Mouse (Mus musculus) megakaryocyte-erythroid progenitor cell, adult 5-6 weeks (primary cell): ENCODE data around the gene Aup1. TPM values are rescaled to one million over a fixed set of nuclear protein-coding genes. Genes with fewer than 3 reads are reported as not detected.

Source experiments
- ATAC-seq: replicated peaks from 2 replicates; pipeline ENCODE4 v1.8.0; 2016; ENCODE audit warnings: mild to moderate bottlenecking, inconsistent platforms; ENCODE audit not compliant: severe bottlenecking, poor library complexity, low FRiP score, low TSS enrichment
- total RNA-seq, 2 experiments: library from RNA; stranded (forward) in 1 of 2; stranded (reverse) in 1 of 2; fragments of 200-1000, 215-1000 nt in 1 of 2; fragments of >200 nt in 1 of 2; fragmentation: Nextera tagmentation in 1 of 2; gene quantifications; 2 replicates each; pipeline ENCODE4 v1.2.3; 2014 to 2017

Aup1 gene
- total RNA-seq, 2 experiments from 2014 or later = 128 to 368 TPM

- ATAC-seq = no peak
Measured at GRCm38 (mm10) chr6:83092416-83093127, 38.3 kb downstream of the Aup1 start.

- no peak for ATAC-seq
Measured at GRCm38 (mm10) chr6:83095968-83096367, 41.6 kb downstream of the Aup1 start.

GRCm38 (mm10) chr6:83098411-83098810 is 44.1 kb downstream of the Aup1 start:
- no peak for ATAC-seq

- peak; percentile 86 for ATAC-seq
Measured at GRCm38 (mm10) chr6:83101316-83101687, 47.0 kb downstream of the Aup1 start, which contains the start of the genes Ccdc142 and Gm42688. Ccdc142 (plus strand) TSS chr6:83101601. Gm42688 (plus strand) TSS chr6:83101617.

GRCm38 (mm10) chr6:83101688-83102556 is 47.6 kb downstream of the Aup1 start:
- ATAC-seq = peak; percentile 78

GRCm38 (mm10) chr6:83103130-83103650 is 48.9 kb downstream of the Aup1 start:
- ATAC-seq = no peak

GRCm38 (mm10) chr6:83104158-83104557 is 49.8 kb downstream of the Aup1 start:
- ATAC-seq = no peak

Other genes with a start within 250 kb of the Aup1 start
- gene Sema4f, start 114.8 kb upstream of the Aup1 start, total RNA-seq (2014; fragmentation: Nextera tagmentation) = not detected in 2 replicates
- not detected in 2 replicates for gene Sema4f, start 114.8 kb upstream of the Aup1 start, total RNA-seq (2017)
- gene M1ap, start 107.6 kb upstream of the Aup1 start, total RNA-seq (2014; fragmentation: Nextera tagmentation) = 11.4 and 16.2 TPM in 2 replicates
- gene M1ap, start 107.6 kb upstream of the Aup1 start, total RNA-seq (2017) = 7.5 and 10.2 TPM in 2 replicates
- gene Dok1, start 21.1 kb upstream of the Aup1 start, total RNA-seq (2014; fragmentation: Nextera tagmentation) = 15.0 and 25.0 TPM in 2 replicates
- gene Dok1, start 21.1 kb upstream of the Aup1 start, total RNA-seq (2017) = 24.2 and 46.1 TPM in 2 replicates
- 0.67 and 8.2 TPM in 2 replicates for gene Loxl3, start 20.3 kb upstream of the Aup1 start, total RNA-seq (2014; fragmentation: Nextera tagmentation)
- 0.61 and 0.88 TPM in 2 replicates for gene Loxl3, start 20.3 kb upstream of the Aup1 start, total RNA-seq (2017)
- gene Htra2, start 752 bp downstream of the Aup1 start, total RNA-seq (2014; fragmentation: Nextera tagmentation) = 225 and 296 TPM in 2 replicates
- 97.5 and 128 TPM in 2 replicates for gene Htra2, start 752 bp downstream of the Aup1 start, total RNA-seq (2017)
- 6.0 and 7.9 TPM in 2 replicates for gene Dqx1, start 3.3 kb downstream of the Aup1 start, total RNA-seq (2014; fragmentation: Nextera tagmentation)
- 0.56 and 1.0 TPM in 2 replicates for gene Dqx1, start 3.3 kb downstream of the Aup1 start, total RNA-seq (2017)
- not detected in 2 replicates for gene Tlx2, start 15.8 kb downstream of the Aup1 start, total RNA-seq (2014; fragmentation: Nextera tagmentation)
- not detected in 2 replicates for gene Tlx2, start 15.8 kb downstream of the Aup1 start, total RNA-seq (2017)
- 25.1 and 27.3 TPM in 2 replicates for gene Pcgf1, start 23.3 kb downstream of the Aup1 start, total RNA-seq (2014; fragmentation: Nextera tagmentation)
- 7.2 and 12.7 TPM in 2 replicates for gene Pcgf1, start 23.3 kb downstream of the Aup1 start, total RNA-seq (2017)
- not detected in 2 replicates for gene Lbx2, start 31.8 kb downstream of the Aup1 start, total RNA-seq (2014; fragmentation: Nextera tagmentation)
- not detected in 2 replicates for gene Lbx2, start 31.8 kb downstream of the Aup1 start, total RNA-seq (2017)
- gene Ccdc142, start 47.1 kb downstream of the Aup1 start, total RNA-seq (2014; fragmentation: Nextera tagmentation) = 11.3 and 11.7 TPM in 2 replicates
- 0.38 and 13.3 TPM in 2 replicates for gene Ccdc142, start 47.1 kb downstream of the Aup1 start, total RNA-seq (2017)
- gene Gm42688, start 47.1 kb downstream of the Aup1 start, total RNA-seq (2014; fragmentation: Nextera tagmentation) = 7.7 and 8.3 TPM in 2 replicates
- gene Gm42688, start 47.1 kb downstream of the Aup1 start, total RNA-seq (2017) = 3.0 and 5.4 TPM in 2 replicates
- gene Mrpl53, start 54.5 kb downstream of the Aup1 start, total RNA-seq (2014; fragmentation: Nextera tagmentation) = 50.1 and 97.7 TPM in 2 replicates
- 37.2 and 37.5 TPM in 2 replicates for gene Mrpl53, start 54.5 kb downstream of the Aup1 start, total RNA-seq (2017)
- gene Mogs, start 61.0 kb downstream of the Aup1 start, total RNA-seq (2014; fragmentation: Nextera tagmentation) = 76.2 and 97.3 TPM in 2 replicates
- gene Mogs, start 61.0 kb downstream of the Aup1 start, total RNA-seq (2017) = 88.3 and 127 TPM in 2 replicates
- 29.1 and 56.6 TPM in 2 replicates for gene Wbp1, start 67.0 kb downstream of the Aup1 start, total RNA-seq (2014; fragmentation: Nextera tagmentation)
- gene Wbp1, start 67.0 kb downstream of the Aup1 start, total RNA-seq (2017) = 61.5 and 75.1 TPM in 2 replicates
- 11.2 and 20.1 TPM in 2 replicates for gene Ino80b, start 70.9 kb downstream of the Aup1 start, total RNA-seq (2014; fragmentation: Nextera tagmentation)
- gene Ino80b, start 70.9 kb downstream of the Aup1 start, total RNA-seq (2017) = 28.8 and 32.8 TPM in 2 replicates
- gene Rtkn, start 80.9 kb downstream of the Aup1 start, total RNA-seq (2014; fragmentation: Nextera tagmentation) = 0.49 TPM in 1 of 2 replicates, not detected in the other
- 0.42 TPM in 1 of 2 replicates, not detected in the other for gene Rtkn, start 80.9 kb downstream of the Aup1 start, total RNA-seq (2017)
- 4.5 TPM in 1 of 2 replicates, not detected in the other for gene Wdr54, start 101.9 kb downstream of the Aup1 start, total RNA-seq (2014; fragmentation: Nextera tagmentation)
- gene Wdr54, start 101.9 kb downstream of the Aup1 start, total RNA-seq (2017) = not detected in 2 replicates
- gene 1700003E16Rik, start 101.9 kb downstream of the Aup1 start, total RNA-seq (2014; fragmentation: Nextera tagmentation) = 0.52 TPM in 1 of 2 replicates, not detected in the other
- not detected in 2 replicates for gene 1700003E16Rik, start 101.9 kb downstream of the Aup1 start, total RNA-seq (2017)
- gene Dctn1, start 111.4 kb downstream of the Aup1 start, total RNA-seq (2014; fragmentation: Nextera tagmentation) = 45.8 and 68.1 TPM in 2 replicates
- 30.5 and 42.4 TPM in 2 replicates for gene Dctn1, start 111.4 kb downstream of the Aup1 start, total RNA-seq (2017)
- not detected in 2 replicates for gene Slc4a5, start 165.3 kb downstream of the Aup1 start, total RNA-seq (2014; fragmentation: Nextera tagmentation)
- 0.91 TPM in 1 of 2 replicates, not detected in the other for gene Slc4a5, start 165.3 kb downstream of the Aup1 start, total RNA-seq (2017)